Mouse (Mus musculus): ENCODE results near the gene Mup3. TPM values are rescaled to one million over a fixed set of nuclear protein-coding genes. Genes with fewer than 3 reads are reported as not detected.

Gene Mup3
- not detected in 4 replicates for total RNA-seq (2023; ENCODE audit: inconsistent age)

DNA sequence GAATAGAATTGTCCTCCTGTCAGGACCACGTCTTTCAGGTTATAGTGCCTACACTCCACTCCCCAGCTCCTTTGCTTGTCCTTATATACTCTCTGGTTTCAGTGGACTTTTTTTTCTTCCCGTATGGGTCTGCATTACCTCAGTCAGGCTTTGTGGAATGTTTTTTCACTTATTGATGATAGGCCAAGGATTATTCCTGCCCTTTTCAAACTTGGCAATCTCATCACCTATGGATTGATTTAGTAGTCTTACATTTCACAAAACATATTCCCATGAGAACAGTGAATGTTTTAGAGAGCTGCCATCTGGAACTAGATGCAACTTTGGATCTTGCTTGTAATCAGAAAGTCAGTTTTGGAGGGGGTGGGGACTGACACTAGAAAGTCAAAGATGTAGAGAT is at the start of gene Mup3:
Gene Mup3, minus strand, starts transcription at position 102 of the 400 bp plus-strand sequence.

DNA sequence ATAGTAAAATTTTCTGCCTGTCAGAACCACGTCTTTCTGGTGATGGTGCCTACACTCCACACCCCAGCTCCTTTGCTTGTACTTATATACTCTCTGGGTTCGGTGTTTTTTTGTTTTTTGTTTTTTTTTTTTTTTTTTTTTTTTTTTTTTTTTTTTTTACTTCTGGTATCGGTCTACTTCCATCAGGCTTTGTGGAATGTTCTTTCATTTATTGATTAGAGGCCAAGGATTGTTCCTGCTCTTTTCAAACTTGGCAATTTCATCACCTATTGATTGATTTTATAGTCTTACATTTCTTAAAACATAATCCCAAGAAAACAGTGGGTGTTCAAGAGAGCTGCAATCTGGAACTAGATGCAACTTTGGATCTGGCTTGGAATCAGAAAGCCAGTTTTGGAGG is 33.1 kb downstream of the Mup3 start, which contains the start of gene Mup20:
Gene Mup20, minus strand, starts transcription at position 101 of the 400 bp plus-strand sequence.

Other genes with a start within 250 kb of the Mup3 start
- not detected in 4 replicates for gene Mup20, start 33.2 kb downstream of the Mup3 start, total RNA-seq (2023; ENCODE audit: inconsistent age)
- not detected in 4 replicates for gene Mup21, start 63.5 kb upstream of the Mup3 start, total RNA-seq (2023; ENCODE audit: inconsistent age)
- gene Zfp37, start 143.7 kb upstream of the Mup3 start, total RNA-seq (2023; ENCODE audit: inconsistent age), result not detected in 4 replicates
- 4.0 to 5.7 TPM (median 4.8 TPM) in 4 replicates for gene Slc31a2, start 175.2 kb upstream of the Mup3 start, total RNA-seq (2023; ENCODE audit: inconsistent age)

All from B cell, adult (primary cell).